Mouse (Mus musculus) embryonic facial prominence, embryonic 10.5 days (tissue): ENCODE measurements around the gene Pik3cd. TPM values are rescaled to one million over a fixed set of nuclear protein-coding genes. Genes with fewer than 3 reads are reported as not detected.
A peak's percentile ranks its signal among the peaks of the same experiment; 100 is the strongest.

Source experiments
- DNase-seq: peaks from one replicate; pipeline ENCODE4 v3.0.0-alpha.2; 2017; ENCODE audit warnings: low spot score
- H3K27ac ChIP-seq: fragments of 300-500 bp; sonication (generic); replicated peaks from 2 replicates; pipeline ENCODE4 v1.5.1; 2016; ENCODE audit warnings: mild to moderate bottlenecking
- H3K27me3 ChIP-seq: fragments of 300-500 bp; sonication (generic); replicated peaks from 2 replicates; pipeline ENCODE4 v1.6.1; 2016; ENCODE audit warnings: low read depth, mild to moderate bottlenecking; ENCODE audit not compliant: poor library complexity, severe bottlenecking
- H3K36me3 ChIP-seq: fragments of 300-500 bp; sonication (generic); replicated peaks from 2 replicates; pipeline ENCODE4 v1.6.1; 2016; ENCODE audit warnings: mild to moderate bottlenecking, moderate library complexity
- H3K4me1 ChIP-seq: fragments of 300-500 bp; sonication (generic); 2 replicates; pipeline ENCODE4 v1.6.1; 2016
- H3K4me3 ChIP-seq: fragments of 300-500 bp; sonication (generic); 2 replicates; pipeline ENCODE4 v1.5.1; 2016; ENCODE audit warnings: mild to moderate bottlenecking, moderate library complexity
- H3K9me3 ChIP-seq: fragments of 300-500 bp; sonication (generic); 2 replicates; pipeline ENCODE4 v1.6.1; 2016; ENCODE audit warnings: mild to moderate bottlenecking
- WGBS: fragments of 180-500 bp; shearing (Covaris S2); methylation state at CpG from one replicate; pipeline ENCODE4 v1.1.7; 2016; 5-methylcytosine and 5-hydroxymethylcytosine counted together
- polyA plus RNA-seq: library from polyadenylated mRNA; unstranded; fragments of >200 nt; fragmentation: Nextera tagmentation; extraction: Ambion mirVana; gene quantifications from 2 replicates; pipeline ENCODE4 v1.2.1, GENCODE M21; 2016

The Pik3cd gene
- polyA plus RNA-seq, 1 experiment from 2014 or later: 6.1 TPM

GRCm38 (mm10) chr4:149697506-149698196 is 4.7 kb downstream of the Pik3cd start:
- peaks cover 58% of the 10 kb centered on the region for H3K27me3 ChIP-seq
- peak overlapping the region; percentile 72 for H3K27ac ChIP-seq
- H3K9me3 ChIP-seq: no peaks in the 10 kb centered on the region
- WGBS: 20% methylated on average over 15 of the region's 15 CpGs
- peaks cover 42% of the 10 kb centered on the region for H3K4me1 ChIP-seq
- H3K36me3 ChIP-seq: no peaks in the 10 kb centered on the region
- no peak for DNase-seq
- peak overlapping the region; percentile 66 for H3K4me3 ChIP-seq

GRCm38 (mm10) chr4:149696189-149696971 is 6.0 kb downstream of the Pik3cd start:
- Histone ChIP-seq H3K27me3 (peaks cover 58% of the 10 kb centered on the region), H3K4me3 (no peak overlapping the region), H3K36me3 (no peaks in the 10 kb centered on the region), H3K4me1 (peaks cover 41% of the 10 kb centered on the region), H3K9me3 (no peaks in the 10 kb centered on the region), H3K27ac (no peak overlapping the region)
- DNase-seq: no peak
- 30% methylated on average over 16 of the region's 16 CpGs for WGBS

- H3K27me3 ChIP-seq: peaks cover 11% of the 10 kb centered on the region
- 0 out of 2 replicates have a peak overlapping the region, but pooled peaks have one; percentile 16 for H3K27ac ChIP-seq
- H3K9me3 ChIP-seq: no peaks in the 10 kb centered on the region
- H3K36me3 ChIP-seq: no peaks in the 10 kb centered on the region
- whole genome bisulfite sequencing: 38% methylated on average over 8 of the region's 8 CpGs
- DNase-seq: no peak
- H3K4me1 ChIP-seq: peaks cover 30% of the 10 kb centered on the region
- H3K4me3 ChIP-seq: no peak overlapping the region
These were observed 11.0 kb downstream of the Pik3cd start for GRCm38 (mm10) chr4:149691368-149691767.

GRCm38 (mm10) chr4:149690828-149691280 is 11.5 kb downstream of the Pik3cd start:
- H3K9me3 ChIP-seq: no peaks in the 10 kb centered on the region
- H3K4me1 ChIP-seq: peaks cover 26% of the 10 kb centered on the region
- 87% methylated on average over 8 of the region's 8 CpGs for WGBS
- no peak overlapping the region for H3K4me3 ChIP-seq
- peaks cover 6% of the 10 kb centered on the region for H3K27me3 ChIP-seq
- DNase-seq: no peak
- 0 out of 2 replicates have a peak overlapping the region, but pooled peaks have one; percentile 16 for H3K27ac ChIP-seq
- no peaks in the 10 kb centered on the region for H3K36me3 ChIP-seq

GRCm38 (mm10) chr4:149689822-149690700 is 12.3 kb downstream of the Pik3cd start:
- no peak for DNase-seq
- Histone ChIP-seq H3K4me3 (no peak overlapping the region), H3K27me3 (no peaks in the 10 kb centered on the region; the same call in 1 of the 2 replicates), H3K36me3 (no peaks in the 10 kb centered on the region), H3K27ac (no peak overlapping the region), H3K4me1 (peaks cover 26% of the 10 kb centered on the region), H3K9me3 (no peaks in the 10 kb centered on the region)
- WGBS: 84% methylated on average over 12 of the region's 12 CpGs

GRCm38 (mm10) chr4:149688861-149689260 is 13.5 kb downstream of the Pik3cd start:
- Histone ChIP-seq H3K4me1 (peaks cover 32% of the 10 kb centered on the region), H3K9me3 (no peaks in the 10 kb centered on the region), H3K36me3 (no peaks in the 10 kb centered on the region), H3K27me3 (peaks cover 6% of the 10 kb centered on the region; the same call in 1 of the 2 replicates), H3K27ac (no peak overlapping the region), H3K4me3 (no peak overlapping the region)
- WGBS: 89% methylated on average over 14 of the region's 14 CpGs
- no peak for DNase-seq

- WGBS: 81% methylated on average over 11 of the region's 11 CpGs
- H3K27ac ChIP-seq: no peak overlapping the region
- no peaks in the 10 kb centered on the region for H3K9me3 ChIP-seq
- no peak for DNase-seq
- no peak overlapping the region for H3K4me3 ChIP-seq
- H3K36me3 ChIP-seq: no peaks in the 10 kb centered on the region
- 0 out of 2 replicates have a peak, but pooled peaks cover 13% of the 10 kb centered on the region for H3K27me3 ChIP-seq
- peaks cover 7% of the 10 kb centered on the region; the same call in 1 of the 2 replicates for H3K4me1 ChIP-seq
These were observed 17.3 kb downstream of the Pik3cd start for GRCm38 (mm10) chr4:149684841-149685623.

- DNase-seq: no peak
- Histone ChIP-seq H3K27ac (no peak overlapping the region), H3K4me1 (peaks cover 7% of the 10 kb centered on the region; the same call in 1 of the 2 replicates), H3K27me3 (0 out of 2 replicates have a peak, but pooled peaks cover 13% of the 10 kb centered on the region), H3K4me3 (no peak overlapping the region), H3K36me3 (no peaks in the 10 kb centered on the region), H3K9me3 (no peaks in the 10 kb centered on the region)
- WGBS: 11% methylated on average over 7 of the region's 7 CpGs
These were observed 18.5 kb downstream of the Pik3cd start for GRCm38 (mm10) chr4:149683875-149684274.

GRCm38 (mm10) chr4:149679056-149679770 is 23.2 kb downstream of the Pik3cd start:
- peaks cover 24% of the 10 kb centered on the region for H3K4me1 ChIP-seq
- WGBS: 69% methylated on average over 11 of the region's 11 CpGs
- no peak for DNase-seq
- no peak overlapping the region for H3K4me3 ChIP-seq
- H3K27ac ChIP-seq: no peak overlapping the region
- no peaks in the 10 kb centered on the region for H3K36me3 ChIP-seq
- H3K9me3 ChIP-seq: no peaks in the 10 kb centered on the region
- H3K27me3 ChIP-seq: peaks cover 35% of the 10 kb centered on the region

GRCm38 (mm10) chr4:149678006-149678405 is 24.4 kb downstream of the Pik3cd start:
- peaks cover 38% of the 10 kb centered on the region for H3K27me3 ChIP-seq
- no peak overlapping the region for H3K27ac ChIP-seq
- H3K9me3 ChIP-seq: no peaks in the 10 kb centered on the region
- no peaks in the 10 kb centered on the region for H3K36me3 ChIP-seq
- H3K4me1 ChIP-seq: peaks cover 20% of the 10 kb centered on the region
- no peak for DNase-seq
- WGBS: 70% methylated on average over 1 of the region's 1 CpGs
- H3K4me3 ChIP-seq: no peak overlapping the region
